Mouse (Mus musculus) lung, adult 2 months (tissue): ENCODE data around the gene Commd3.

ENCODE experiments used
- CTCF ChIP-seq: fragments of 200-500 bp; IDR thresholded peaks from 2 replicates; pipeline ENCODE4 v1.5.1; 2011; ENCODE audit warnings: mild to moderate bottlenecking, low read length, control low read depth; ENCODE audit not compliant: insufficient read depth
- POLR2A ChIP-seq: fragments of 200-500 bp; IDR thresholded peaks from 2 replicates; pipeline ENCODE4 v1.6.1; 2011; ENCODE audit warnings: low read depth, mild to moderate bottlenecking, control low read depth, low read length, borderline replicate concordance; ENCODE audit errors: extremely low read depth

- TF ChIP-seq CTCF (no peak), POLR2A (no peak)
Measured at GRCm38 (mm10) chr2:18630547-18630946, 41.6 kb upstream of the Commd3 start.
